Mouse (Mus musculus): Measurements from ENCODE around the gene Cdiptos.

Gene Cdiptos

GRCm38 (mm10) chr7:126975950-126976866 lies at the start of gene Cdiptos:
Gene Cdiptos, minus strand, starts transcription at chr7:126976098.
- DNase-seq (ENCODE audit: low read depth, low spot score), result peak; percentile 97

GRCm38 (mm10) chr7:127024755-127025555 lies 49.1 kb upstream of the Cdiptos start:
- DNase-seq (ENCODE audit: low read depth, low spot score), result peak; percentile 85

- DNase-seq (ENCODE audit: low read depth, low spot score), result no peak
These were observed 48.2 kb upstream of the Cdiptos start for GRCm38 (mm10) chr7:127023896-127024690.

DNA sequence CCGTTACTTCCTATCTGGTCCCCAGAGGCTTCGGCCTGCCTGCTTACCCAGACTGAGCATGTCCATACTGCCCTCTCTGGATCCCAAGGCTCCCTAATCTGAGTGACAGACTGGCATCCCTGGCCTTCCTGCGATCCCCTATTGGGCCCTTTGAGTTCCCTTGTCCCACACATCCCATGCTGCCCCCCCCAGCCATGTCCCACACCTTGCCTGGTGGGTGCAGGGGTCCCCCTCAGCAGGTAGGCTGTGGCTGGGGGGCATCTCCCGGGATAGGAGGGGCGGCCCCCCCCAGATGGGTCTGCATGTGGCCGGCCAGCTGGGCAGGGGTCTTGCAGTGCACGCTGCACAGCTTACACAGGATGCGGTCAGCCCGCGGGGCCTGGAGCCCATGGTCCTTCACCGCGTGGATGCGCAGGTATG lies 47.4 kb upstream of the Cdiptos start:
- DNase-seq (ENCODE audit: low read depth, low spot score), result no peak

DNA sequence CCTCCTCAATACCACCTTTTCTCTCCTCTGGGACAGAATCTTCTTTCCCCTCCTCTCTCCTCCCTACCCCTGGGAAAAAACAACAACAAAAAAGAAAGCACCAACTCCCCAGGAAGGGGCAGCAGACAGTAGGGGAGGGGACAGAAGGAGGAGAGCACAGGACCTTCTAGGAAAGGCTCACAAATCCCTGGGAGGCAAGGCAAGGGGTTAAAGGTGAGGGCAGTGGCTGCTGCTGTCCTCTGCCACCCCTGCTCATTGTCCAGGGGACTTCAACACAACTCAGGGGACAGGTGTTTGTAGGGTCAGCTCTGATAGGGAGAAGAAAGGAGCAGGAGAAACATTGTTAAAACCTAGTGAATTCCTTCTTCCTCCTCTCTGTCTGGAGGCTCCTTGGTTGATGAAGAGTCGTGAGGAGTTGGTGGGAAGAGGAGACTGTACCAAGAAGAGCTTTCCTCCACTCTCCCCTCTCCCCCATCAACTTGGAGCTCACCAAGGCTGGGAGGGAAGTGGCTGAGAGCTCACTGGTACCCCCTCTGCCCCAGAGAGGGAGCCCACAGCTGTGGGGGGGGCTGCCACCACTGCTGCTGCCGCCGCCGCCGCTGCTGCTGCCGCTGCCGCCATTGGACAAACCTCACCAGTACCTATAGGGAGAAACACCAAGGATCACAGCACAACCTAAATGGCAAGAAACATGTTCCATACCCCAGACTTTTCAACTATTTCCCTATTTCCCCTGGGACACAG lies 46.8 kb upstream of the Cdiptos start:
- DNase-seq (ENCODE audit: low read depth, low spot score), result no peak

- peak; percentile 40 for DNase-seq (ENCODE audit: low read depth, low spot score)
These were observed 45.9 kb upstream of the Cdiptos start for GRCm38 (mm10) chr7:127021563-127022527.

GRCm38 (mm10) chr7:127020901-127021562 lies 45.1 kb upstream of the Cdiptos start, which contains the start of the genes Gm42742 and Prrt2:
Gene Gm42742, minus strand, starts transcription at chr7:127021097.
Gene Prrt2, minus strand, starts transcription at chr7:127021211.
- peak; percentile 55 for DNase-seq (ENCODE audit: low read depth, low spot score)

- no peak for DNase-seq (ENCODE audit: low read depth, low spot score)
These were observed 44.6 kb upstream of the Cdiptos start for GRCm38 (mm10) chr7:127020491-127020890.

DNA sequence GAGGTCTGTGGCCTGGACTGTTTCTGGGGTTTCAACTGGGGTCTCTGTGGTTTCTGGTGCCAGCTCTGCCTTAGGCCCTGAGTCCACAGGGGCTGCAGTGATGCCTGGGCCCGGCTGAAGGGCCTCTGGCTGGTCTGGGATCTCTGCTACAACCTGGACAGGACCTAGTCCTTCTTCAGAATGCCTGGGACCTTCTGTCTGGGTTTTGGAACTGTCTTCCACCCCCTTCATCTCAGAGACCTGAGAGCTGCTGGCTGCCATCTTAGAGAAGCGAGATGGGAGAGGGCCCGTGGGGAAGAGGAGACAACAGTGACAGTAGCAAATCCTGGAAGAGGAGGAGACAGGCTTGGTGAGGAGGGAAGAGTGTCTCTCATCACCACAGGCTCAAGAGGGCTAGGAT lies 44.1 kb upstream of the Cdiptos start:
- DNase-seq (ENCODE audit: low read depth, low spot score), result no peak

- DNase-seq (ENCODE audit: low read depth, low spot score), result no peak
These were observed 43.5 kb upstream of the Cdiptos start for GRCm38 (mm10) chr7:127019306-127019960.

- no peak for DNase-seq (ENCODE audit: low read depth, low spot score)
These were observed 42.8 kb upstream of the Cdiptos start for GRCm38 (mm10) chr7:127018416-127019305.

- DNase-seq (ENCODE audit: low read depth, low spot score), result no peak
These were observed 42.0 kb upstream of the Cdiptos start for GRCm38 (mm10) chr7:127017950-127018345.

- peak; percentile 100 for DNase-seq (ENCODE audit: low read depth, low spot score)
These were observed 41.4 kb upstream of the Cdiptos start, which contains the start of gene Pagr1a for GRCm38 (mm10) chr7:127016971-127017949. Gene Pagr1a, minus strand, starts transcription at chr7:127017352.

DNA sequence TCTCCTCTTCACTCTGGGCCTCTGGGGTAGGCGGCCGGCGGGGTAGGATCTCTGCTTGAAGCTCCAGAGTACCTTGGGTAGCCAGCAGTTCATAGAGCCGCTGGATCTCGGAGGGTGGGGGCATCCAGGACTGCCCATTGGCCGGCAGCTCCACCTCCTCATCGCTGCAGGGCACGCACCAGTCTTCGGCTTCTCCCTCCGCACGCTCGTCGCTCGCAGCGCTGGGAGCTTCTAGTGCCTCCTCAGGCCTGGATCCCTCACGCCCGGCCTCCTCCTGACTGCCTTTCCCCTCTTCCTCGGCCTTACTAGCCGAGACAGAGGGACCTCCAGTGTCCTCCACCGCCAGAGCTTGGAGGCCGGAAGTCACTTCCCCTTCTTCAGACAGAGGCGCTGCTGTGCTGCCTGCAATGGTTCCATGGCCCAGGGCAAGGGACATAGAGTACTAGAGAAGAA lies 40.6 kb upstream of the Cdiptos start:
- no peak for DNase-seq (ENCODE audit: low read depth, low spot score)

DNA sequence TGATC lies 40.4 kb upstream of the Cdiptos start, which contains the start of gene Pagr1b:
TSS of gene Pagr1b (minus strand) at position 4 of the 5 bp plus-strand sequence.
- no peak for DNase-seq (ENCODE audit: low read depth, low spot score)

GRCm38 (mm10) chr7:127016081-127016480 lies 40.2 kb upstream of the Cdiptos start:
- peak; percentile 89 for DNase-seq (ENCODE audit: low read depth, low spot score)

- no peak for DNase-seq (ENCODE audit: low read depth, low spot score)
These were observed 39.1 kb upstream of the Cdiptos start for GRCm38 (mm10) chr7:127014993-127015392.

Measured in A20 (cell line).